Mouse (Mus musculus) cortical plate, adult 2 months (tissue): ENCODE measurements around the gene Rab37.

Experiments used
- CTCF ChIP-seq: fragments of 200-500 bp; IDR thresholded peaks from 2 replicates; pipeline ENCODE4 v1.5.1; 2011; ENCODE audit warnings: mild to moderate bottlenecking, control low read depth, low read length; ENCODE audit not compliant: insufficient read depth; ENCODE audit errors: extremely low read depth
- POLR2A ChIP-seq: fragments of 200-500 bp; IDR thresholded peaks from 2 replicates; pipeline ENCODE4 v1.6.1; 2011; ENCODE audit warnings: mild to moderate bottlenecking, low read length, control low read depth; ENCODE audit not compliant: insufficient read depth; ENCODE audit errors: extremely low read depth

- TF ChIP-seq CTCF (no peak), POLR2A (no peak)
Observed at GRCm38 (mm10) chr11:115082196-115082595, 9.0 kb upstream of the Rab37 start.
